Comparison of ENCODE assay signal across 9 mouse cellular contexts in the genomic region with DNA sequence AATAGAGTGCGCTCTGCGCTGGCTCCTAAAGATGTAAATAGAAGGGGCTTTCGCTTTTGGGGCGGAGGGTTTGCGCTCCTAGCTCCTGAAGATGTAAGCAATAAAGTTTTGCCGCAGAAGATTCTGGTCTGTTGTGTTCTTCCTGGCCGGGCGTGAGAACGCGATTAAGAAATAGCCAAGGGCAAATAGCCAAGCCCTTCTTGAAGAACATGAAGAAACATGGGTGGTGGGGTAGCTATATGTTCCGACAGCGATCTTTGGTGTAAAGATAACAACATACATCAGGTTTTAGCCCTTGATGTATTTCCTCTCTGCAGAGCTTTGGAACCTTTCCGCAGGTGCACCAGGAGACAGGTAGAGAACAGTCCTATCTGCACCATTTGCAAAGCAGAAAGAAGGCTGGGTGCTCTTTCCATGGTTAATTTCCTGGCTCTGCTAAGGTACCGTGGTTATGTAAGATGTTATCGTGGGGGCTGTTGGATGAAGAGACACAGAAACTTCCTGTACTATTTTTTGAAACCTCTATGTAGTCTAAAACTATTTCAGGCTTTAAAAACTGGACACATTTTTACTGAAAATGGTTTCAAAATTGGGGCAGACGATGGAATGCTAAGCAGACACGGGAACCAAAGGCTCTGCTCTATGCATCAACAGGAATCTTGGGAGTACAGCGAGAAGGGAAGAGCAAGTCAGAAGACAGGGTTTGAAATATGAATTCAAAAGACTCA. TPM values are rescaled to one million over a fixed set of nuclear protein-coding genes. Genes with fewer than 3 reads are reported as not detected.
DNase-seq lines count a peak whose midpoint lies in the region; ATAC-seq and TF ChIP-seq lines count a peak whose summit lies in the region.
"Had no signal": no experiment of that assay in that cellular context is flagged by ENCODE, and none has a peak within 500 bp of the region (broad histone marks: within the 10 kb centered on the region; RNA-seq: fewer than 3 reads in every experiment).

No protein-coding gene starts in this region.

- DNase-seq in kidney, adult 2 months, result no peak
- no peak for DNase-seq in kidney, postnatal 25 days
- DNase-seq in brain, embryonic 14.5 days (ENCODE audit: low read depth), result peak; percentile 61
- no peak for DNase-seq in hindbrain, embryonic 14.5 days (ENCODE audit: low spot score)
- no peak for DNase-seq in gastrocnemius, adult 18-20 months (ENCODE audit: low spot score)
- no peak for DNase-seq in spleen, adult 18-20 months
- DNase-seq in kidney, postnatal 4 days, result no peak

- no peaks in the 10 kb centered on the region for H3K27me3 ChIP-seq in kidney, adult 2 months (replicated peaks; ENCODE audit: control insufficient read depth, insufficient read depth, low read length)
- H3K27me3 ChIP-seq in hindbrain, embryonic 14.5 days (ENCODE audit: control insufficient read depth, insufficient read depth, low read length), result no peaks in the 10 kb centered on the region
- H3K27me3 ChIP-seq in midbrain, embryonic 15.5 days (replicated peaks), result no peaks in the 10 kb centered on the region

- H3K27ac ChIP-seq in kidney, adult 2 months (ENCODE audit: insufficient read depth, low read depth, low read length), result peak overlapping the region; percentile 98
- H3K27ac ChIP-seq in hindbrain, embryonic 14.5 days, result peak overlapping the region; percentile 64
- H3K27ac ChIP-seq in midbrain, embryonic 15.5 days, result peak overlapping the region; percentile 53

- no peaks in the 10 kb centered on the region for H3K9me3 ChIP-seq in hindbrain, embryonic 14.5 days (ENCODE audit: control insufficient read depth, low read length)
- H3K9me3 ChIP-seq in midbrain, embryonic 15.5 days, result no peaks in the 10 kb centered on the region

- peak overlapping the region; percentile 76 for H3K4me2 ChIP-seq in hindbrain, embryonic 14.5 days (replicated peaks)
- H3K4me2 ChIP-seq in midbrain, embryonic 15.5 days, result peak overlapping the region; percentile 51

- H3K9ac ChIP-seq in hindbrain, embryonic 14.5 days, result peak overlapping the region; percentile 56
- peak overlapping the region; percentile 21; the same call in 1 of the 2 replicates for H3K9ac ChIP-seq in midbrain, embryonic 15.5 days

- TF ChIP-seq CTCF in kidney, adult 2 months (conservative IDR thresholded peaks at IDR 0.05; ENCODE audit: insufficient read depth, insufficient read length, low read depth, low read length), result no peak
- TF ChIP-seq CTCF in brain, embryonic 14.5 days (IDR thresholded peaks at IDR 0.05; ENCODE audit: borderline replicate concordance, extremely low read depth, insufficient read depth, insufficient read length), result no peak

- H3K36me3 ChIP-seq in kidney, adult 2 months (ENCODE audit: control insufficient read depth, insufficient read depth, low read length), result no peaks in the 10 kb centered on the region
- no peaks in the 10 kb centered on the region for H3K36me3 ChIP-seq in hindbrain, embryonic 14.5 days (replicated peaks; ENCODE audit: control insufficient read depth, insufficient read depth)
- no peaks in the 10 kb centered on the region for H3K36me3 ChIP-seq in midbrain, embryonic 15.5 days (replicated peaks)

- H3K4me3 ChIP-seq in kidney, adult 2 months (ENCODE audit: insufficient read depth, low read depth, low read length), result peak overlapping the region; percentile 87
- peak overlapping the region; percentile 39 for H3K4me3 ChIP-seq in hindbrain, embryonic 14.5 days (replicated peaks; ENCODE audit: low read length)
- peak overlapping the region; percentile 42 for H3K4me3 ChIP-seq in midbrain, embryonic 15.5 days

- ATAC-seq in hindbrain, embryonic 14.5 days (ENCODE audit: low FRiP score), result no peak
- ATAC-seq in midbrain, embryonic 15.5 days (replicated peaks), result no peak

- WGBS in kidney, adult 2 months, result 13% methylated on average over 18 of the region's 18 CpGs
- WGBS in hindbrain, embryonic 14.5 days, result 36% methylated on average over 18 of the region's 18 CpGs
- WGBS in midbrain, embryonic 15.5 days, result 34% methylated on average over 18 of the region's 18 CpGs

- no peak for TF ChIP-seq POLR2A in kidney, adult 2 months (IDR thresholded peaks at IDR 0.05; ENCODE audit: low read depth, low read length)
- TF ChIP-seq POLR2A in brain, embryonic 14.5 days (IDR thresholded peaks at IDR 0.05; ENCODE audit: borderline replicate concordance, extremely low read depth, insufficient read depth, insufficient read length, poor library complexity, severe bottlenecking), result no peak

- H3K4me1 ChIP-seq in kidney, adult 2 months (ENCODE audit: control insufficient read depth, insufficient read depth, low read length), result 0 out of 2 replicates have a peak, but pooled peaks cover 2% of the 10 kb centered on the region
- peaks cover 24% of the 10 kb centered on the region for H3K4me1 ChIP-seq in hindbrain, embryonic 14.5 days (replicated peaks; ENCODE audit: control insufficient read depth, insufficient read depth, low read length)
- H3K4me1 ChIP-seq in midbrain, embryonic 15.5 days, result peaks cover 32% of the 10 kb centered on the region

RNA-seq across cellular contexts. Expression of a gene that starts 2.5 kb away (rescaled TPM):
- polyA plus RNA-seq in kidney, adult 2 months (2012; rRNA removed), result 2.7 and 3.8 TPM in 2 replicates
- polyA plus RNA-seq in brain, embryonic 14.5 days (2012; rRNA removed), result 54.5 and 125 TPM in 2 replicates
- 80.7 and 92.0 TPM in 2 replicates for polyA plus RNA-seq in hindbrain, embryonic 14.5 days (2014; fragmentation: Nextera tagmentation; extraction: Ambion mirVana)
- 107 and 110 TPM in 2 replicates for polyA plus RNA-seq in midbrain, embryonic 15.5 days (2015; fragmentation: Nextera tagmentation; extraction: Ambion mirVana)
- total RNA-seq in gastrocnemius, adult 18-20 months (2021), result 1 to 10 TPM in 1 of 2 experiments, under 1 TPM in 1; 0.64 to 1.2 TPM
- total RNA-seq: MEL had no signal

Comparison
In these comparisons a context has a peak if more than half of its experiments do, and no peak if none do; other contexts are left out.
1. RNA of a gene that starts 2.5 kb away (polyA plus RNA-seq): 54.5 to 125 TPM in brain, embryonic 14.5 days, 107 to 110 TPM in midbrain, embryonic 15.5 days and 80.7 to 92.0 TPM in hindbrain, embryonic 14.5 days; 2.7 to 3.8 TPM in kidney, adult 2 months; every median in the first group is over 10 times any median in the second.
2. Peak in every context shown above with its lines, with median percentiles within 50 percentile points of each other: H3K27ac ChIP-seq and H3K4me3 ChIP-seq.